Mouse (Mus musculus) cerebellum, adult (tissue): ENCODE data around the gene Olfr1392.
"Not testable (repeated sequence)": the region's sequence is repeated elsewhere in the genome, so short reads cannot be mapped to it uniquely, and the experiment has no call there.

Experiments used
- ATAC-seq: cut with Nextera tagmentation; 2 replicates; pipeline ENCODE4 v1.9.2; 2017; ENCODE audit warnings: mild to moderate bottlenecking, moderate library complexity, mixed read lengths; ENCODE audit not compliant: insufficient number of reproducible peaks, low FRiP score, low TSS enrichment

The Olfr1392 gene

GRCm38 (mm10) chr11:49278222-49278621 lies 6.9 kb upstream of the Olfr1392 start, which contains the start of gene Olfr1393:
Olfr1393 (plus strand) TSS chr11:49278304.
- no peak for ATAC-seq

DNA sequence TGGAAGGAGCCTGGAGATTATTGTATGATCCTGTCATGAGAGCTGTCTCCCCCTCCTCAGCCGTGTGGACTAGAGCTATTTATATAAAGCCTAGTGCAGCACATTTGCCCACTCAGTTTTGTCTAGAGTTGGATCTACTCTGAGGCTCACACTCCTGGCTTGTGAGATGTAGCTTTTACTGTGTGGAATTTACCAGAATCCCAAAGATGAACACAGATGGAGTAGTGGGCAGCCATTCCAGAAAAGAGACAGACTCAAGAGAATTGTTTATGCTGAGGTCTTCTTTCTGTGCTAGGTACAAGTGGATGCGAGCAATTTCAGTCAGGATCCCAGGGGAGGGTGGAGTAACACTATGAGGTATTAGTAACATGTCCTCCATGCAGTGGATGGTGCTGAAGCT lies 2.2 kb downstream of the Olfr1392 start:
- no peak for ATAC-seq

- ATAC-seq: no peak
These were observed 7.7 kb downstream of the Olfr1392 start for GRCm38 (mm10) chr11:49292777-49293176.

DNA sequence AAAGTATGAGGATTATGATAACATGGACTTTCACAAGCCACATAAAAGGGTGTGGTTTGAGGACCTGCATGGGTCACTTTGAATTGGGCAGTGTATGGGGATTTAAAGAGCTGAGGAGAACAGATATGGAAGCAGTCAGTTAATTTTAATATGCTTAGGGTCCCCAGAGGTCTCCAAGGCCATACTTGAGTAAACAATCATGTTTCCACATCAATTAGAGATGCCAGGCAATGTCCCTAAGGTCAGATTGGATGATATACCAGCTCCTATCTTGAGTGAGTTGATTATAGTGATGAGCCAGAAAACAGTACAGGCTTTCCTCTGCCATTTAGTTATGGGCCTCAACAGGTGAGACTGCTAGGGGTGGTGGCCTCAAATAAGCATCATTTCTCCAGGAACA lies 19.4 kb downstream of the Olfr1392 start, which contains the start of gene Olfr10:
Gene Olfr10, plus strand, starts transcription at position 301 of the 400 bp plus-strand sequence.
- ATAC-seq: no peak

GRCm38 (mm10) chr11:49308547-49308946 lies 23.5 kb downstream of the Olfr1392 start:
- ATAC-seq: not testable (repeated sequence)

- ATAC-seq: no peak
These were observed 37.4 kb downstream of the Olfr1392 start, which contains the start of gene Olfr1391 for GRCm38 (mm10) chr11:49322442-49322841. Olfr1391 (plus strand) TSS chr11:49322742.

DNA sequence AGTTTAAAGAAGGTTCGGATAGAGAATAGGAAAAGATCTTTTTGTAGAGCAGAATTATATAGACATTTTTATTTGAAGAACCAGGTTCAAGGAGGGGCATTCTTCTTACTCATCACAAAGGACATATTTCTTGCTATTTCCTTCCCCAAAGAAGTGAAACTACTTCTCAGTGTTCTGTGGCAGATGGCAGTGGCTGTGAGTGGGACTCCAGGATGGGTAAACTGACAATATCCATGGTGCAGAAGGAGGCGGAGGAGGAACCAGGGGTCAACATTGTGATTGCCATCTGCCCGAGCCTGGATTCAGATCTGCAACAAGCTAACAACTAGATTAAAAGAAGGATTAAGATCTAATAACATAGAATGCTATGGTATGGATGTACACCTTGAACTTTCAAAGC lies 41.6 kb downstream of the Olfr1392 start:
- no peak for ATAC-seq

DNA sequence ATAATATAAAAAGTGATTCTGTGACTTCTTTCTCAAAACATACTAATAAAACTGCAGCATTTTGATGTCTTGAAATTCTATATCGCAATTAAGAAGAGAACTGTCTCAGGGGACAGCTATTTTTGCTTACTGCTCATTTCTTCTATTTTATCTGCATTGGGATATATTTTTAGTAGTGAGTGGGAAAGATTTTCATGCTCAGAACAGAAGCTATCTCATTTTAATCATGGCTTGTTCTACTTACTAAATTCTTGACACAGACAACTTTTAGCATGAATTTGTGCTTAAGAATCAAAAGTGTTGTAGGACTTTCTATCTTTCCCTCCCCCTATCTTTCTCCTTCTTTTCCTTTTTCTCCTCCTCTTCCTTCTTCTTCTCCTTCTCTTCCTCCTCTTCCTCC lies 44.6 kb downstream of the Olfr1392 start:
- ATAC-seq: no peak

DNA sequence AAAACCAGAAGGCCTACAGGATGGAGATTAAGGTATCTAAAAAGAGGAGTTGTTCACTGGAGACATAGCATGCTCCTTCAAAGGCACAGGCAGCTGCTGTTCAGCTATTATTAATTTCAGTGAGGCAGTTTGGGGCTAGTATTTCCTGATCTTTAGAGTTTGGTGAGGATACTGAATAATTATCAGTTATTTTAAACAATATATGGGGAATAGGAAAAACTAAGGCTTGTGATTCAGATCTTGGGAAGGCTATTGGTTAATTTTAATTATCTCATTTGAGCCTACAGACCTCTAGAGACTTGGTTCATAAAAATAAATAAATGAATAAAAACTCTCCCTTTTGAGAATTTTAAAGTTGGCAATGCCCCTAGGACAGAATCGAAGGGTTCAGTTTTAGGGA lies 49.8 kb downstream of the Olfr1392 start, which contains the start of gene Olfr1390:
Gene Olfr1390, plus strand, starts transcription at position 301 of the 400 bp plus-strand sequence.
- ATAC-seq: no peak

DNA sequence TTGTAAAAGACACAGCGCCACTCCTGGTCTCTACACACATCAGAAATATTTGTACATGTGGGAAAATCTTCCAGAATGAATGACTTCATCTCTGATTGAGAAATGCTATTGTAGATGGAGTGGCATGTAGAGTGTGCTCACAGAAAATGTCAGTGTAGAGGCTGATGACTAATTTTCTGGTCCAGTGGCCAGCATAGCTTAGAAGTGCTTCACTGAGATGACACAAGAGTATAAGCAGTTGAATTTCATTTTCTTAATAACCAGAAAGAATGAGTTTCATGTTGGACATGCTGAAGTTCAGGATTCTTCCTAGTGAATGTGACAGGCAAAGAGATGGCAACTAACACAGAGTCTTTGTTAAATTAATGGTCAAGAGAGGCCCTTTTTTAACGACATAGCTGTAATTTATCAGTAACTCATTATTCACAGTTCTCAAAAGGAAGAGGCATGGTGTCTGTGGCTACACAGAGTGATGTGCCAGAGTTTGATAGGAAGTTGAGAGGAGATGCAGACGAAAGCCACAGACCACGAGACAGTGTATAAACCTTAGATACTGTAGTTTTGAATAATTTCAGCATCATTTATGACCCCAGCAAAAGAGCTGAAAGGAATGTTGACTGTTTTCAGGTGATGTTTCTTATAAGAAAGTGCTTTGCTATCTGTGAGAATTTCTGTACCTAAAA lies 52.2 kb downstream of the Olfr1392 start:
- ATAC-seq: no peak
